Mouse (Mus musculus) left cerebral cortex, postnatal 36 days (tissue): ENCODE measurements at regions not wholly inside any gene's neighbourhood (a gene's known extent, or its start where the extent isn't known, plus 50 kb on each side); places are given as distances from the start of the nearest gene placed in this dataset.
"Not testable (repeated sequence)": the region's sequence is repeated elsewhere in the genome, so short reads cannot be mapped to it uniquely, and the experiment has no call there.

ENCODE experiments used
- DNase-seq, 2 experiments: peaks; one replicate each; pipeline ENCODE4 v3.0.0; 2021 to 2022; ENCODE audit warnings: low spot score in 2 of 2, mixed read lengths in 1 of 2
- intact Hi-C: fragments of 180-260 bp; cut with DNase I; formaldehyde crosslinking; loops from one replicate; pipeline ENCODE4 v1.15.1; 2025

GRCm38 (mm10) chr10:103862120-103862519 is 280.7 kb upstream of the Gm21293 start:
- no peak for DNase-seq
- intact Hi-C loops = no loop called here

- intact Hi-C loops = no loop called here
- DNase-seq = no peak
Observed at GRCm38 (mm10) chr10:103863909-103864308, 278.9 kb upstream of the Gm21293 start.

GRCm38 (mm10) chr10:103910098-103910497 is 232.7 kb upstream of the Gm21293 start:
- DNase-seq = no peak
- intact Hi-C loops = no loop called here

GRCm38 (mm10) chr10:103958183-103958582 is 184.6 kb upstream of the Gm21293 start:
- DNase-seq = no peak
- intact Hi-C loops = no loop called here

DNA sequence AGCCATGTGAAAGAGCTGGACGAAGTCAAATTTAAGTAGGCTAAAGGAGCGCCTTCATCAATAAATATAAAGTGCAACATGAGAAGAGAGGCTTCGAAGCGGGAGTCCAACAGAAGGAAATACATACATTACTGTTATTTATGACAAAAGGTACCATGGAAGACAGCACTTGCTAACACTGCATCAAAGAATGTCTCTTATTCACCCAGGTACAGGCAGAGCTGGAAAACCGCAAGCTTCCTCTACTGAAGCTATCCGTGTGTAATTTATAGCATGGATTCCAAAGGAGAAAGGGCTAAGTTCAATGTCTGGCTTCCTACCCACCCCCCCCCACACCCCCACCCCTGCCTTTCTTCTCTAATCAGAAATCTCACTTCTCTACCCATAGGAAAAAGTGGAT is 166.7 kb upstream of the Gm21293 start:
- DNase-seq = no peak
- intact Hi-C loops = no loop called here

- DNase-seq = no peak
Observed at GRCm38 (mm10) chr10:103984287-103984956, 158.4 kb upstream of the Gm21293 start.

DNA sequence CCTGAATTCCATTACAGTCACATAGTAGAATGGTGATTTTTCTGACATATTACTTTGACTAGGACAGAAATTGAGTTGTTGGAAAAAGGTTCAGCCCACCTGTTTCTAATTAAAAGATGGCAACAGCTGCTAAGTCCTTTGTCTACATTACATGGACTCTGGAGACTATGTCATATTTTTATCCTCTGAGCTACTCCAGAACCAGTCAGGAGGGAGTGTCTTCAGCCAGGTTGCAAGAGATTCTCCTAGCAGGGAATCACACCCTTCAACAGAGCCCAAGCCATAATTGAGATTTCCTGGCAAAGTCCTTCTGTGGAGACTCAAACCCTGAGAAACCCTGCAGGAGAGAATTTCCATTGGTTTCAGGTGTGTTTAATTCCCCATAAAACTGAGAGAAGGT is 123.2 kb upstream of the Gm21293 start:
- intact Hi-C loops = no loop called here

More at GRCm38 (mm10) chr10:103984287-103984956, 158.4 kb upstream of the Gm21293 start:
- intact Hi-C loops = loop anchor here (5.0 to 10.0 kb wide), 2 partner anchors 1593 to 1790 kb away; no protein-coding TSS in a partner anchor

DNA sequence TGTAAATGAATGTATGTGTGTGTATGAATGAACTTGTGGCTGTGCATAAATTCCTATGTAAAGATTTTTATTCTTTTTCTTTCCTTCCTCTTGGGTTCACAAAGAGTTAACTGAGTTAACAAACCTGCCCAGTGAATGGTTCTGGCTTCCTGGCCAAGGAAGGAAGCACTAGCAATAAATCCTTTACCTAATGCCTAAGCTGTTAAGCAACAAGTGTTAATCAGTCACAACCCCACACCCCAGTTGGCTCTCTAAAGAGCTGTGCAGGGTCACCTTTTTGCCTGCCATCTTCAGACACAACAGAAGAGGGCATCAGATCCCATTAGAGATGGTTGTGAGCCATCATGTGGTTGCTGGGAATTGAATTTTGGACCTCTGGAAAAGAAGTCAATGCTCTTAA is 121.2 kb upstream of the Gm21293 start:
- DNase-seq = no peak
- intact Hi-C loops = no loop called here

More for the DNA sequence above, 123.2 kb upstream of the Gm21293 start:
- no peak for DNase-seq

DNA sequence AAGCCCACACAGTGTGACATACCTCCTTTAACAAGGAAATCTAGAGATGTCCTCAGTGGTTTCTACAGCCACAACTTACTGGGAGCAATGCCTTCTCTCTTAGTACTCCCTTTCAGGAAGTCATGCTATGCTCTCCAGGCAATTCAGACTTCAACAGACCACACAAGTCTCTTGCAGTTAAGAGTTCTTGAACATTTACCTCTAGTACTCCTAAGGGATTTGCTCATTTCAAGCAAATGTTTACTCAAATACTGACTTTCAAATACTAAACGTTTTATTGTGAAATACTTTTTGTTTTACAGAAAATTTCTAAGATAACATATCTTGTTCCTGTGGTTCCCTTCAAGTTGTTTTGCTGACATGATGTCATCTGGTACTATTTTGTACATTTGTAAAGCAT is 114.6 kb upstream of the Gm21293 start:
- intact Hi-C loops = no loop called here
- DNase-seq = no peak

DNA sequence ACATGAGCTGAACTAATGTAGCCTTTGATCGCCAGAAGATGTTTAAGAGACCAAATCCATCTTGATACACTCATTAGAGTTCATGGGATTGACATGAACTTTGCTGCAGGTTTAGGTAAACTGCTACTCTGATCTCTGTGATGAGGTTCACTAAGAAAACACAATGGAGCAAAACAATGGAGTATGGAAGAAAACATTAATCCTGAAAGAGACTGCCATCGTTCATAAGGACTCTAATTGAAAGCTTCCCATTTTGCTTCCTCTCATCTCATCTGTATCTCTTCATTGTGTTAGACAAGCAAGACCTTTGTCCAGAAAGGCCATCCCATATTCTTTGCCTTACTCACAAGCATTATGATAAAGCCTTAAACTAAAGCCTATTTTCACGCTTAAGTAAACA is 110.0 kb upstream of the Gm21293 start:
- intact Hi-C loops = no loop called here
- DNase-seq = no peak

DNA sequence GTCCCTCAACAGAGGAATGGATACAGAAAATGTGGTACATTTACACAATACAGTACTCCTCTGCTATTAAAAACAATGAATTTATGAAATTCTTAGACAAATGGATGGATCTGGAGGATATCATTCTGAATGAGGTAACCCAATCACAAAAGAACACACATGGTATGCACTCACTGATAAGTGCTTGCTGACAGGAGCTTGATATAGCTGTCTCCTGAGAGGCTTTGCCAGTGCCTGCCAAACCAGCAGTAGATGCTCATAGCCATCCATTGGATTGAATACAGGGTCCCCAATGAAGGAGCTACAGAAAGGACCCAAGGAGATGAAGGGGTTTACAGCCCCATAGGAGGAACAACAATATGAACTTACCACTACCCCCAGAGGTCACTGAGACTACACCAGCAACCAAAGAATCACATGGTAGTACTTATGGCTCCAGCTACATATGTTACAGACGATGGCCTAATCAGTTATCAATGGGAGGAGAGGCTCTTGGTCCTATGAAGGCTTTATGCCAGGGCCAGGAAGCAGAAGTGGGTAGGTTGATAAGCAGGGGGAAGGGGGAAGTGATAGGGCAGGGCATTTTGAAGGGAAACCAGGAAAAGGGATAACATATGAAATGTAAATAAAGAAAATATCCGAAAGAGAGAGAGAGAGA is 100.9 kb upstream of the Gm21293 start:
- intact Hi-C loops, DNase-seq: not testable (repeated sequence)

DNA sequence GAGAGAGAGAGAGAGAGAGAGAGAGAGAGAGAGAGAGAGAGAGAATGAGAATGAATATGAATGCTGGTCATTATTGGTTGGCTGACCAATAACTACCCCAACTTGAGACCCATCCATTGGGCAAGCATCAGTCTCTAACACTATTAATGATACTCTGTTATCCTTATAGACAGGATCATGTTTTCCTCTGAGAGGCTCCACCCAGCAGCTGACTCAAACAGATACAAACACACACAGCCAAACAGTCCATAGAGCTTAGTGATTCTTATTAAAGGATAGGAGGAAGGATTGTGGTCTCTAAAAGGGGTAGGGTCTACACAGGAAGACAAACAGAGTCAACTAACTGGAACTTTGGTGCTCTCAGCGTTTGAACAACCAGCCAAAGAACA is 100.4 kb upstream of the Gm21293 start:
- intact Hi-C loops = no loop called here
- DNase-seq = no peak

GRCm38 (mm10) chr10:104043569-104043968 is 99.2 kb upstream of the Gm21293 start:
- no peak for DNase-seq
- intact Hi-C loops = no loop called here
